Mouse (Mus musculus) frontal cortex, adult (tissue): ENCODE measurements at regions not wholly inside any gene's neighbourhood (a gene's known extent, or its start where the extent isn't known, plus 50 kb on each side); places are given as distances from the start of the nearest gene placed in this dataset.
"Not testable (repeated sequence)": the region's sequence is repeated elsewhere in the genome, so short reads cannot be mapped to it uniquely, and the experiment has no call there.

Experiments used
- ATAC-seq: cut with Nextera tagmentation; 2 replicates; pipeline ENCODE4 v1.9.2; 2017; ENCODE audit warnings: mild to moderate bottlenecking, moderate library complexity, mixed read lengths; ENCODE audit not compliant: low TSS enrichment

DNA sequence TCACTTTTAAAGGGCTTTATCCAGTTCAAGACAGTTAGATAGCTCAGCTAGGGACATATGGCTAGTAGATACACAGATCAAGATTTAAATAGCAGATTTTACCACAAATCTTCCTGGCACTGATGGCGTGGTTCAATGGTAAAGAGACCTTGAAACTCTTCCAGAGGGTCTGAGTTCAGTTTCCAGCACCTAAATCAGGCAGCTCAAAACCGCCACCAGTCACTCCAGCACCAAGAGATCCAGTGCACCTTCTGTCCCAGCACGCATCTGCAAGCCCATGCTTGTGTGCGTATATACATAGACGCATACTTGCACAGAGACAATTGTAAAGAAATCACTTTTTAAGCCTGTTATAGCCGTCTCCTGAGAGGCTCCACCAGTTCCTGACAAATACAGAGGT lies 454.0 kb upstream of the Jmjd1c start:
- ATAC-seq: no peak

DNA sequence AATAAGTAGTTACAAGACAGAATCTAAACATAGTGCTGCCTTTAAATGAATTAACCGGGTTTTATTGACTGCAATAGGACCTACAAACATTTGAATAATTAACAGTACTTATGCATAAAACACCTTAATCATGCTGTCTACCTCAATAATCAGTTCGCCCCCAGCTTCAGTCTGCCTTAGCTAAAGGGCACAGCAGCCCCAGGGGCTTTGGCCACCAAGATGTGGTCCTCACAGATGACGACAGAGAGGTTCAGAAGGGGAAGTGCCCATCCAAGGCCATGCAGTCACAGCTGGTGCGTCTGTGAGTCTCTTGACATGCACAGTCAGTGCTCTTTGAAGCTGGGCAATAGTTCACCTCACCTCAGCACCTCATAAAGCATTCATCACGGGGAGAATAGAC lies 452.8 kb upstream of the Jmjd1c start:
- no peak for ATAC-seq

DNA sequence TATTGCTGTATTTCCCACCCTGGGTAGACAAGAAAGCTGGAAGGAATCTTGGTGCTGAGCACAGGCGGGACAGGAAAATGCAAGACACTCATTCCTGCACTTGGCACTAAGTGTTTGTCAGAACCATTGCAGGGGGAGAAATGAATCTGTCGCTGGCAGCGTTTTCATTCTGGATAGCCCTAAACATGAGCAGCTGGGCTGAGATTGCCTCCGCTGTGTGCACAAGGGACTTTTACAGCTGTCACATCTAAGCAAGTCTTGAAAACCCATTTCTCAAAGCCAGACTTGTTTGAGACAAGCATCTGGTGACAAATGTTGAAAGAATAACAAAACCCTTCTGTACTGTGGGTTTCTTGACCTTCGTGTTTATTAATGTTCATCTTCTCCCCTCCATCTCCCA lies 438.4 kb upstream of the Jmjd1c start:
- ATAC-seq: peak; percentile 57

DNA sequence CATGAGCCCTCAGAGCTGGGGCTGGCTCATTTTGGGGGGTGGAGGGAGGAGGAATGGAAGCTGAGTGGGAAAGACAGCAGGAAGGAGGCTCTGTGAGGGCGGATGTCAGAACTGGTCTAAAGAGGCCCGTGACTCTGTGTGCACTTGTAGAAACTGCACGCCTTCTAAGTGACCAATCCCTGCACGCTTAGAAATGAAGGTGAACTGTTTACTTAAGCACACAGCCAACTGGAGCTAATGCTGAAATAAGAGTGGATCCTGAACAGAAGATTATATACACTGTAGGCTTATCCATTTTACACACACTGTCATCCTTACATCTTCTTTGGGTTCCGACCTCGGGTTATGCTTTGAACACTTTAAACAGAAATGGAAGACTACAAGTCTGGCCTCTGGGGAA lies 412.8 kb upstream of the Jmjd1c start:
- ATAC-seq: no peak

DNA sequence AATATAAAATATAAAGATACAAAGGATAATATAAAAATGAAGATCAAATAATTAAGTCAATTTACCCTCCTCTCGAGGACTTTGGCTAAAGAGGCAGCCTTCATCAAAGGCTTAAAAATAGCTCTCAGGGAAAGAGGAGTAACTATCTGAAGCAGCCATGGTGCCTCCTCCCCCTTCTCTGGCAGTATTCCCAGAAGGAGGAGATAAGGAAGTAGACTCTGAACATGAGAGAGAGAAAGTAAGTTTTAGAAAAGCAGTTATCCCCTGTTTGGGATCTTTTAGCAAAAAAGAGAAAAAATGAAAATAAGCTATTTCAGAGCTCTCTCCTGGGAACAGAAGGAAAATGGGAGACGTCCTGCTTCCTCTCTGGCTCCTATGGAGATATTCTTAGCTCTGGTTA lies 406.7 kb upstream of the Jmjd1c start:
- ATAC-seq: not testable (repeated sequence)

DNA sequence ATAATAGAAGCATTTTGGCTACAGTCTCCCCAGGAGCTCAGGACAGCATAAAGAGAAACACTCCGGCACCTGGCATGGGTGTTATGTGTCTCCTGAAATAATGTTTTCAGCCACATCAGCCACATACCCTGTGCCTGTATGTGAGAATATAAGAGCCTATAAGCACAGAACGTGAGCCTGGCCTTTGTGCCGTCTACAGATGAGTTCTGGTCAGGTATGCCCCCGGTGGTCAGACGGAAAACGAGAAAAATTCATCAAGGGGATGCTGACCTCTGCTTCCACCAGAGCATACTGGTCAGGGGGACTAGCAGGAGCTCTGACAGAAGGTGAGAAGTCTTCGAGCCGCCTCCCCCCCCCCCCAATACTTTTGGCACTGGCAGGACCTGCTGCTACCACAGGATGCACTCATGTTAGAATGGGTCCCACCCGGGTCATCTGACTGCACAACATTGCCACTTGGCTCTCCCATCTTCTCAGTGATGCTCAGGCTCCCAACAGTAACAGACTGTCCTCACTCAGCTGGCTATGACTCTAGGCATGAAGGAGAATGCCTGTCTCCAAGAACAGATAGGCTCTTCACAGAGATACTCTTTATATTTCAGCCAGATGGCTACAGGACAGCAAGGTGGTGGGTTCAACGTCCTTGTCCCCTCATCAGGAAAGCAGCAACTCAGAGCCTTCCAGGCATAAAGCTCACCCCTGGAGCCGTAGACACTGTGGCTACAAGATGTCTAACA lies 401.2 kb upstream of the Jmjd1c start:
- no peak for ATAC-seq

DNA sequence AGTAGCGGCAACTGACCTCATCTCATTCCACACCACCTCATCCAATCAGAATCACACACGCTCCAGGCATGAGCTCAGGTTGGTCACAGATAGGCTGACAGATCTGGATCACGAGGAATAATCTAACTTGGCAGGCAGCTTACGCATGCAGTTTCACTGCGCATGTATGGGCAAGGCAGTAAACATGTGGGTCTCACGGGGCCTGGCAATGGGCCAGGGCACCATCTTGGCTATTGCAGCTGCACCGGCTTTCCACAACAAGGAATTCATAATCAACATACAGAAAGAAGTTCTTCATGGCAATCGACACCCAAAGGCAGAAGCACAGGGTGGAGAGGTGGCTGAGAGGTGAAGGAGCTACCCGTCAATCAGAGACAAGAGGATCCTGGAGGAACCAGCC lies 381.0 kb upstream of the Jmjd1c start:
- not testable (repeated sequence) for ATAC-seq

DNA sequence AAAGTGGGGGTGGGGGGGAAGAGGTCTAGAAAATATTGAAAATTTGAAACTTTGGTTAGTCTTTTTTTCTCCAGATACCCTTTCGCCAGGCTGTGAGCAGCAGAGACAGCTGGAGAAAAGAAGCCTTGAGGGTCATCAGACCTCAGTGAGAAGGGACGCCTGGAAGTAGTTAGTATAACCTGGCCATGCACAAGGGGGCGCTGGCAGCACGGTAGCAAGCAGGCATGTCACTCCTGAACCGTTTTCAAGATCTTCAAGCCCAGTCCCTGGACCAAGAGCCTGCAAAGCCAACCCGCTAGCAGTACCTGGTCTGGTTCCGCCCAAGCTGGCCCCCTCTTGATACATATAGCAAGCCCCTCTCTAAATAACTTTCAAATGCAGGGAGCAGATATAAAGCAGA lies 378.0 kb upstream of the Jmjd1c start:
- ATAC-seq: no peak

DNA sequence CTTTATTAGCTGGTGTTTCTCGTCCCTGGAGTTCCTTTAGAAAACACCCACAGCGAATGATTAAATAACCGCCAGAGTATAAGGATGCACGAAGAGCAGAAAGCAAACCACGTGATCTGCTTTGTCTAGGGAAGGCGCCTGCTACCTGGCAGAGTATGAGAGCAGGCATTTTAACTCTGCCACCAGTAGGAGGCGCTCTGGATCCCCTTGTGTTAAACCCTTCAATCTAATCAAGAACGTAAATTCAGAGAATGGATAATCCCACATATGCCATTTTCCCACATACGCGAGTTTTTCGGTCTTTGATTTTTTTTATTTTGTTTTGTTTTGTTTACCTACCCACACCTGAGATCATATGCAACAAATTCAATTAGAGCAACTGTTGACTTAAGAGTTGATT lies 376.1 kb upstream of the Jmjd1c start:
- no peak for ATAC-seq

DNA sequence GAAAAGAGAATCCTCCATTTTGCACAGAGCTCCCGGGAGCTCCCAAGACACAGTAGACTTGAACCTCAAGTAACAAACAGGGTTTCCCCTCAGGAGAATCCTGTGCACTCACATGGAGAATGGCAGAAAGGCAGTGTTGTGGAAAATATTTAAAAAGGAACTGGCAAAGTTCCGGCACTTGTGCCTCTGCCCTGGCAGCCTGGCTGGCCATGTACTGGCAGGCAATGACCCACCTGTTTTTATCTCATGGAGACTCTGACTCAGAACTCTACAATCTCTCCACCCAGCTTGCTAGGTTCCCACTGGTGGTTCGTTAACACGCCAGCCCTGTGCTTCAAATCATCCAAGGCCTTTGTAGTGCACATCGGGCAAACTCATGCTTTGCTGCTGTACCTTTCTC lies 362.3 kb upstream of the Jmjd1c start:
- ATAC-seq: no peak

DNA sequence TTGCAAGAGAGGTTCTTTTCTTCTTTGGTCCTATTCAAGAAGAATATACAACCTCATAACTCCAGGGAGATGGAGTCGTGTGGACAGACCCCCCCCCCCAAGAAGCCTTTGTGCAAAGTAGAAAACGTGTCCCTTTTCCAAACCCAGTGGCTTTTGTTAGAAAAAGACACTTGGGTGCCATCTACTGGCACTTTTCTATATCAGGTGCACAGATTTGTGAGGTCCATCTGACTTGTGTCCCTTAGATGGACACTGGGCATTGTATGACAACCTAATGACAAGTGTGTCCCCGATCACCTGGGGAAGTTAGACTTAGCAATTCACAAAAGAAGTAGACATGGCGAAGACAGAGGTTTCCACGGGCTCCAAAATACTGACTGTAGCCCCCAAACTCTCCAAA lies 361.1 kb upstream of the Jmjd1c start:
- ATAC-seq: peak; percentile 67

DNA sequence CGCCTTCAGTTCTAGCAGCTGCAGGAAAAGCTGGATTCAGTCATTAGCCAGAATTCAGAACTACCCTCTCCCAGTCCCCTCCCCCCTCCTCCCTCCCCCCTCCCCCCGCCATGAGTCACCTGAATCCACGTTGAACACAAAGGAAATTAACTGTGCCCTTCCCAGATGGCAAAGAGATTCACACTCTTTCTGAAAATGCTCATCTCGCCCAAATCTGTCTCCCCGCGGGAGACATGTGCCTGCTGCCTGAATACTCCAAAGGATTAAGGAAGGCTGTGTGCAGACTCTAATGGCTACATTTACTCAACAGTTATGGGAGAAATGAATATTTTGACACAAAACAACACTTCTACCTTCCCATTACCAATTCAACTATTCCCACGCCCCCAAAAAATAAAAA lies 356.9 kb upstream of the Jmjd1c start:
- no peak for ATAC-seq

DNA sequence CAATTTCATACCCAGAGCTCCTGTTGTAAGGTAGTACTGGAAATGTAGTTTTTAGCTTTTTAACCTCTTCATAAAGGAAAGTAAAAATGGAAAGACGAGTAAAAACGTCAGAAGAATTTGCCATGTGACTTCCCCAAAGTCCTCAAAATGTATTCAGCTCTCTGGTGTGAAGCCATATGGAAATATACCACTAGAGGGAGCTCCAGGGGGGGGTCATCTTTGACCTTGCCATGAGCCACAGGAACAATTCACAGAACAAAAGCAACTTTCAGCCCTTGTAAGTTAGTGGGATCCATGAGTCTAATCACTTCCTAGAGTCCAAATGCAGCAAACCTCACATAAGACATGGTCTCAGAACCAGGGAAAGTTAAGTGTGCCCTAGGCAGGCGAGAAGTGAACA lies 354.1 kb upstream of the Jmjd1c start:
- ATAC-seq: no peak

DNA sequence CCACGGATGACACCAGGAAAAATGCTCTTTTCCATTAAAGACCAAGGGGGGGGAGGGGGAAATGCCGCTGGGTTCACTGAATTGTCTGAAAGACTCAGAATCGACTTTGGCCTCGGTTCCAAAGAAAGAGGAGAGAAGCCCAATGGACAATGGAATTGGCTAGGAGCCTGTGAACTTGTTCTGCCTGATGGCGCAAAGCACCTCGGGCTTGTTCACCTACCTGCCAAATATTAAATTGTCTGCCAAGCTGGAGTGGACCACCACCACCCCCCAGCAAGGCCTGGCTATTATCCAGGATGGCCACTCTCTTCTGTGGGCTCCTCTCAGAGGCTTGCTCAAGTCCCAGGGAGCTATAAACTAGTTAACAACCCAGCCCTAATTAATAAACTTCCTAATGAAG lies 352.7 kb upstream of the Jmjd1c start:
- no peak for ATAC-seq

DNA sequence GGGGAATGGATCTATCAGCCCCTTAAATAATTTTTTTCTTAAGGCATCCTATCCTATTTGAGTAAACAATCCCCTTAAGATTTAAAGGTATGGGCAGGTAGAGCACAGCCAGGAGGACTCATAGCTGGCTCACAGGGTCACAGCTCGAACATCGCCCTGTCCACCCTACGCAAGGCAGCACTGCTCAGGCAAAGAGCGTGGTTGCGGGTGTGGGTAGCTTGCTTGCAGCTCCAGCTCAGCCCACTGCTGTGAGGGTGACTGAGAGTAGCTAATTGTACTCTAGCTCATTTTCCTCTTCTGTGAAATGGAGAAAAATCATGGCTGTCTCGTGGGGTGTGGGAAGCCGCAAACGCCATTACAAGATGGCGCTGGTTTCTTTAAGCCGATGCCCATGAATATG lies 350.1 kb upstream of the Jmjd1c start:
- ATAC-seq: no peak

DNA sequence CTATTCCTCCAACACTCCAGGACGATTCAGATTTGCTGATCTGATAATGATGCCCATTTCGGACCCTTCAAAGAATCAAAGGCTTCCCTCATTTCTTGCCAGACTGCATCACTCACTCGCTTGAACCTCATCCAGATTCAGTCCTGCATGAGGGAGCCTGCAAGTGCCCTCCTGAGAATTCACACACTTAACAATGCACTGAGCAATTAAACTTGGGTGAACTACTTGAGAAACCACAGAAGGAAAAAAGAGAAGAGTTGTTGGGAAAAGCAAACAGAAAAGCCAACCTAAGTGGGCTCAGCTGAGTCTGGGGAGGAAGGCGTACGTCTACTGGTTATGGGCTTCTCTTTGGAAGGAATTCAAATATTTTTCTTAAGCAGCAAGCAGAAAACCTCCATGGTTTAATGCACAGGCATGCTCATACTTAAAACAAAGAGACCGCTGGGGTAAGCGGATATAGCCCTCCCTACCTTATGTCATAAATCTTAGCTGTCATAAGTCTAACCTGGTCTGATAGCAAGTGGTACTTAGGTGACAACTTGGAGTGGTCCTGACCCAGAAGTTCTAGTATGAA lies 343.6 kb upstream of the Jmjd1c start:
- ATAC-seq: no peak

DNA sequence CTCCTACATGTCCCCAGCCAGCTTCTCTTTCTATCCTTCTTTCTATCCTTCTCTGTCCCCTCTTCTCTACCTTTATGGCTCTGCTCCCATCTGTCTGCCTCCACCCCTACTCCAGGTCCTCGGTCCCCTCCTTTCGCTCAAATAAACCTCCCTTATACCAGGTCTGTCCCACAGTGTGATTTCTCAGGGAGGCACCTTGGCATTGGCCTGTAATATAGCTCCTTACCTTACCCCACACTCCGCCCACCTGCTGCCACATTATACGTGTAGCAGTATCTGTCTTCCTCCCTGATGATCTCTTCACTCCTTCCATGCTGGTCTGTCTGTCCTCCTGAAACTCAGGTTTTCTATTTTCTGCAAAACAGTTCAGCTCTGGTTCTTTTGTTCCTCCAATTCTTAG lies 339.1 kb upstream of the Jmjd1c start:
- ATAC-seq: no peak

DNA sequence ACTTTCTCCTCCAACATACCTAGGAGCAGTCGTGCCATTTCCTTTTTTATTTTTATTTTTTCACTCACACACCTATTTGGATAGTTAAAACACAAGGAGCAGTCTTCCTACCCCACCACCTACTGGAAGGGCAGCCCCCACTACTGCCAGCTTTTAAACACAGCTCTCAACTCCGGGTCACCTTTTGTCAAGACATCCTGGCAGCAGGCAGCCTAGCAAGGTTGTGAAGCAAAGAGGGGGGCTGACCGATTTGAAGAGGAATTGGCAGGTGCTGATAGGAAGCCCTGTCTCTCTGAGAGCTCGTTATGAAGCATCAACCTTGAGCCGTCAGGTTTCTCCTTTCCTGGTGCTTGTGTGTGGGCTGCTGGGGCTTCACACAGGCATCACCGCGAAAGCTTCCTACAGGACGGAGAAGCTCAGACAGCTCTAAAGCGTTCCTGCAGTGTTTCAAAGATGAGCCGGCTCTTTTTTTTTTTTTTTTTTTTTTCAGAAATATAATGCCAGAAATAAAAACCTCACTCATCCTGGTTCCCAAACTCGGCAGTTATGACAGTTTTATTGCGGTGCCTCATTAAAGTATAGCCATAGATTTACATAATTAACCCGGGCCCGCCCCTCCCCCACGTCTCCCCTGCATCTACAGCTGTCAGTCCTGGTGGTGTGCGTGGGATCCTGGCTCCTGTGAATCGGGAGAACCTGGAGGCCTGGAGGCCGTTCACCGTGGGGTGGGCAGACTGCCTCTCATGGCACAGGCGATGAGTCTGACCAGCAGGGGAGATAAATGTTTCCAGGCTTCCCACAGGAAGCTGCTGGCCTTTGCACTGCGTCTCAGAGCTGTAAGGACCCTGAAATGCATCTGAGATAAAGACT lies 325.5 kb upstream of the Jmjd1c start:
- peak; percentile 91 for ATAC-seq

DNA sequence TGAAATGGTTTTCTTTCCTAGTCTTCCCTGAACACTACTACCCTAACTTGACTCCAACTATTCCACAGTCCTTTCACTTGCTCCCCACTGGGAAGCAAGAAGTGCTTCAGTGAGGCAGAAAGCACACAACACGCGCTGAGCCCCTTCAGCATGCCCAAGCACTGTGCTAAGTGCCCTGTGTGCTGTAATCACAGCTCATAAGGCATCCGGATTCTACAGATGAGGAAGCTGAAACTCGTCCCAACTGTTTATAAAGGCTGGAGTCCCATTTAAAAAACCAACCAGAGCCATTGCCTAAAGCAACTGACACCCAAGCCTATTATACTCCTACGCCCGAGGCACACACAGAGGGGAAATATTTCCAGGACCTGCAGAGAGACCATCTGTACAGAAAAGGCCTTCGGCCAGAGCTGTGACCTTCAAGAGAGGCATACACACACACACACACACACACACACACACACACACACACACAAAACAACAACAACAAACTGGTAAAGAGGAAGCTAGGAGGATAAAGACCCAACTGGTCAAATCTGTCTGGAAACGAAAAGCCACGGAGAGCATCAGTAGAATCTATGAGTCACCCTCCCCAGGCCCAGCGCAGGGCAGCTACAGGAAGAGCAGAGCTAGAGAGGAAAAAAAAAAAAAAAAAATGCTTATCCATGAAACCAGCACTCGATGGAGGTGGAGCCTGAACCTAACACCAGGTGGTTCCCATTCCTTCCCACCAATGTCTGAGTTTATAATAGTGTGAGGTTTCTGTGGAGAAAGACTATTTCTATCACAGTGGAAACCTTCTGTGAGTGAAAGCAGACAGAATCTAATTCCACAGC lies 315.4 kb upstream of the Jmjd1c start:
- ATAC-seq: no peak

DNA sequence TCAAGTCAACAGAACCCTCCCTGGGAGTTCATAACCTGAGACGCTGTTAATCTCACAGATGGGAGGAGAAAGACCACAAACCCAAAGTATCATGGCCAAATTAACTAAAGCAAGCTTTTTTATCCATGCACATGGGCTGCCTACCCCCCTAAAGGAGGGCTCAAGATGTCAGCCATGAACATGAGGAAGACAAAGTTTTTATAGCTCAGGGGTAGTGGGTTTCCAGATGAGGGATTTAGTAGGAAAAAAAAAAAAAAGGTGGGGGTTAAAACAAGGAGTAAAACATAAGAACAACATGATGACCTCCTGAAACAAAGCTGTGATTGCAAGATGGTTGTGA lies 314.8 kb upstream of the Jmjd1c start:
- no peak for ATAC-seq

DNA sequence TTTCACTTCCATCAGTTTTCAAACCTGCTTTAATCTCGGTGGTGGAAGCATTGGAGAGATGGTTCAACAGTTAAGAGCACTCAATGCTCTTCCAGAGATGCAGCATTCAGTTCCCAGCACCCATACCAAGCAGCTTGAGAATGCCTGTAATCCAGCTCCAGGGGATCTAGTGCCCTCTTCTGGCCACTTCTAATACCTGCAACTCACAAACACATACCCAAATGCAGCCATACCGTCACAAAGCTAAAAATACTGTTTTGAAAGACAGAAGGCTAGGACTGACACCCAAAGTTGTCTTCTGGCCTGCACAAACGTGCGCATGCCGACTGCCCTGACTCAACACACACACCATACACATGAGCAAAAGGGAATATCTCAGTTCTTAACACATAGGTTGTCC lies 313.9 kb upstream of the Jmjd1c start:
- no peak for ATAC-seq

DNA sequence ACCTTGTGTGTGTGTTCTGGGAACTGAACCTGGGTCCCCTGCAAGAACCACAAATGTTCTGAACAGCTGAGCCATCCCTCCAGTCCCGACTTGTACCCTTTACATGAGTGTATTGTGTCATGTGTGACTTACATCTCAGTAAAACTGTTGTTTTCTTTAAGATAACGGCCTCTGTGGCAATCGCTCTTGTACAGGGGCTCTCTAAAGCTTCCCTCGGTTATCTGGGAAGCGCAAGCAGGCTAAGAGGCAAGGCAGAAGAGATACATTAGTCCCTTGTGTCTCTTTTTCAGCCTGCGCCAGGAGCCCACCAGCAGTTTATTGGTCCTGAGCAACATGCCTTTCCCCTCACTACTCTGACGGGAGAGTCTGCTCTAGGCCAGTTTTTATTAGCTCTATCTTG lies 308.1 kb upstream of the Jmjd1c start:
- ATAC-seq: no peak
